Mouse (Mus musculus) stomach, postnatal 0 days (tissue): ENCODE measurements at regions not wholly inside any gene's neighbourhood (a gene's known extent, or its start where the extent isn't known, plus 50 kb on each side); places are given as distances from the start of the nearest gene placed in this dataset.

Experiments
- ATAC-seq: fragments of 200-750 bp; cut with Nextera tagmentation; 2 replicates; pipeline ENCODE4 v1.8.0; 2017; ENCODE audit not compliant: low FRiP score, low TSS enrichment
- DNase-seq: peaks from one replicate; pipeline ENCODE4 v3.0.0-alpha.2; 2016; ENCODE audit warnings: low spot score
- H3K27ac ChIP-seq: fragments of 300-500 bp; sonication (generic); replicated peaks from 2 replicates; pipeline ENCODE4 v1.5.1; 2014; ENCODE audit warnings: mild to moderate bottlenecking, control low read depth
- H3K27me3 ChIP-seq: fragments of 300-500 bp; sonication (generic); 2 replicates; pipeline ENCODE4 v1.6.1; 2014; ENCODE audit warnings: low read length; ENCODE audit not compliant: control insufficient read depth, insufficient read depth
- H3K36me3 ChIP-seq: fragments of 300-500 bp; sonication (generic); 2 replicates; pipeline ENCODE4 v1.6.1; 2014; ENCODE audit warnings: low read length, mixed read lengths; ENCODE audit not compliant: control insufficient read depth, insufficient read depth
- H3K4me1 ChIP-seq: fragments of 300-500 bp; sonication (generic); replicated peaks from 2 replicates; pipeline ENCODE4 v1.6.1; 2014; ENCODE audit warnings: antibody characterized with exemption; ENCODE audit not compliant: control insufficient read depth, insufficient read depth
- H3K4me2 ChIP-seq: fragments of 300-500 bp; sonication (generic); replicated peaks from 2 replicates; pipeline ENCODE4 v1.6.1; 2014; ENCODE audit warnings: low read depth, mild to moderate bottlenecking, control low read depth, moderate library complexity
- H3K4me3 ChIP-seq: fragments of 300-500 bp; sonication (generic); 2 replicates; pipeline ENCODE4 v1.5.1; 2014; ENCODE audit warnings: low read depth, low read length, control low read depth
- H3K9ac ChIP-seq: fragments of 300-500 bp; sonication (generic); 2 replicates; pipeline ENCODE4 v1.6.1; 2014; ENCODE audit warnings: mild to moderate bottlenecking, low read length, control low read depth, mixed read lengths
- H3K9me3 ChIP-seq: fragments of 300-500 bp; sonication (generic); 2 replicates; pipeline ENCODE4 v1.6.1; 2016; ENCODE audit warnings: low read length; ENCODE audit not compliant: control insufficient read depth
- CTCF ChIP-seq: IDR thresholded peaks from 2 replicates; pipeline ENCODE4 v1.5.1; 2016; ENCODE audit warnings: antibody characterized with exemption, low read depth, mild to moderate bottlenecking, moderate library complexity
- EP300 ChIP-seq: optimal IDR thresholded peaks from 2 replicates; pipeline ENCODE3; 2016; ENCODE audit warnings: antibody characterized with exemption
- WGBS: fragments of 180-500 bp; shearing (Covaris S2); extraction: QIAGEN DNeasy Blood & Tissue Kit; methylation state at CpG from one replicate; pipeline ENCODE4 v1.1.7; 2014; 5-methylcytosine and 5-hydroxymethylcytosine counted together

DNA sequence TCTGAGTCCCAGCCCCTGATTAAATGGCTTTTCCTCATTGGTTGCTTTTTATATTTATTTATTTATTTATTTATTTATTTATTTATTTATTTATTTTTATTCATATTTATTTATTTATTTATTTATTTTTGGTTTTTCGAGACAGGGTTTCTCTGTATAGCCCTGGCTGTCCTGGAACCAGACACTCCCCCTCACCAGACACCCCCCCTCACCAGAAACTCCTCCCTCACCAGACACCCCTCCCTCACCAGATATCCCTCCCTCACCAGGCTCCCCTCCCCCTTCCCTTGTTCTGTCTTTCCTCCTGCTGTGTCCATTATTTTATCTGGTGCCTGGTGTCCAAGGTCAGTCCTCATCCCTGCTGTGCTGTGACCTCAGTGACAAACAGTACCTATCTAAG is 134.7 kb upstream of the Slc7a14 start:
- Histone ChIP-seq H3K9me3 (no peaks in the 10 kb centered on the region), H3K27ac (no peak overlapping the region), H3K27me3 (no peaks in the 10 kb centered on the region), H3K9ac (no peak overlapping the region), H3K4me1 (no peaks in the 10 kb centered on the region), H3K36me3 (no peaks in the 10 kb centered on the region), H3K4me2 (no peak overlapping the region), H3K4me3 (no peak overlapping the region)
- no peak for DNase-seq
- TF ChIP-seq CTCF = no peak
- TF ChIP-seq EP300 = no peak
- 91% methylated on average over 1 of the region's 1 CpGs for WGBS
- no peak for ATAC-seq

- H3K36me3 ChIP-seq = no peaks in the 10 kb centered on the region
- H3K4me2 ChIP-seq = no peak overlapping the region
- no peaks in the 10 kb centered on the region for H3K27me3 ChIP-seq
- H3K4me3 ChIP-seq = no peak overlapping the region
- H3K4me1 ChIP-seq = no peaks in the 10 kb centered on the region
- no peaks in the 10 kb centered on the region for H3K9me3 ChIP-seq
- H3K9ac ChIP-seq = no peak overlapping the region
- H3K27ac ChIP-seq = no peak overlapping the region
- WGBS = 74% methylated on average over 7 of the region's 7 CpGs
- DNase-seq = no peak
- no peak for ATAC-seq
- TF ChIP-seq CTCF = no peak
- TF ChIP-seq EP300 = no peak
These were observed 134.1 kb upstream of the Slc7a14 start for GRCm38 (mm10) chr3:31444311-31444710.

DNA sequence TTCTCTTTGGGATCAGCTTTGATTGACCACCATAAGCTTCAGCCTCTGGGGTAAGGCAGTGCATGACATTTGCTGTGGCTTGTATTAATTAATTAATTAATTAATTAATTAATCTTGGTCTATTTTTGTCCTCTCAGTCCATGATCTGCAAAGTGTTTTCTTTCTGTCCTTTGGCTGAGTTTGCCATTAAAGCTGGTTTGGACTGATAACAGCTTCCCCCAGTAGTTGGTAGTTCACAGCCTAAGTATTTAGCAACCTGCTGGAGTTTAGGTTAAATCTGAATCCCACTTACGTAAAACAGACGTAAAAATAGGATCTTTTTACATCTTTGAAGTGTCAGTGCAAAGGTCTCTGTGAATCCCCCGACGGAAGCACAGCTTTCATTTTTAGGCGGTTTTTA is 133.7 kb upstream of the Slc7a14 start:
- Histone ChIP-seq H3K36me3 (no peaks in the 10 kb centered on the region), H3K9me3 (no peaks in the 10 kb centered on the region), H3K4me1 (no peaks in the 10 kb centered on the region), H3K27ac (no peak overlapping the region), H3K27me3 (no peaks in the 10 kb centered on the region), H3K9ac (no peak overlapping the region), H3K4me2 (no peak overlapping the region), H3K4me3 (no peak overlapping the region)
- TF ChIP-seq EP300 (no peak), CTCF (no peak)
- WGBS = 90% methylated on average over 5 of the region's 5 CpGs
- ATAC-seq = no peak
- DNase-seq = no peak

DNA sequence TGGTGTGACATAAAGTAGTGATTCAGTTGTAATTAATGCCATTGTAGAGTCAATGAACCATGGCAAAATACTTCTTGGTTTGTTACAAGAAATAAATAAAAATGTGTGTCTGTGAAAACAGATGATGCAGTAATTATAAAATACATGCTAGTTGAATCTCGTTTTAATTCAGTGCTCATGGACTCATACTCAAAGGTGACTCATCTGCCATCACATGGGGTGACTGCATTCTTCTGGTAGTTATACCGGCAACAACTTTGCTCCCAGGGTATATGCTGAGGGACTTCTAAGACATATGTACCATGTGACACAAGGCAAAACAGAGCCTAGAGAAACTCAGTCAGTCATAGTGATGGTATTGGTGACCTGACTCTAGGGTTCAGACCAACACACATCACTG is 130.1 kb upstream of the Slc7a14 start:
- Histone ChIP-seq H3K4me1 (no peaks in the 10 kb centered on the region), H3K4me2 (no peak overlapping the region), H3K27ac (no peak overlapping the region), H3K9me3 (no peaks in the 10 kb centered on the region), H3K36me3 (no peaks in the 10 kb centered on the region), H3K27me3 (no peaks in the 10 kb centered on the region), H3K9ac (no peak overlapping the region), H3K4me3 (no peak overlapping the region)
- WGBS = 85% methylated on average over 2 of the region's 2 CpGs
- no peak for TF ChIP-seq CTCF
- no peak for TF ChIP-seq EP300
- DNase-seq (no peak), ATAC-seq (no peak)

DNA sequence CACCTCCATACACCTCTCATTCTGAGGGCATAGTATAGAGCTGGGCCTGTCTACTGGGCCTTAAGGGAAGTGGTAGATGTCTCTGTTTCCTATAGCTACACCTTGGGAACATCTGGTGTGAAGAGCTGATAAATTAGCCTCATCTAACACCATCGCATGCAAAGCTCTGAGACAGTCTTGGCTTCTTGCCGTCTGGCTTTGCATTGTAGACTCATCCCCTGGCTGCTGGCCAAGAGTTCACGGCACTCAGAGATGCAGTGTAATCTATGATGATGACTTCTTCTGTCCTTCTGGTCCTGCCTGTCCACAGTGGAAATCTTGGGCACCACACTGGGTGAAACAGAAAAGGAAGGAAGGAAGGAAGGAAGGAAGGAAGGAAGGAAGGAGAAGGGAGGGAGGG is 127.8 kb upstream of the Slc7a14 start:
- Histone ChIP-seq H3K4me3 (no peak overlapping the region), H3K36me3 (no peaks in the 10 kb centered on the region), H3K9ac (no peak overlapping the region), H3K4me2 (no peak overlapping the region), H3K9me3 (no peaks in the 10 kb centered on the region), H3K27me3 (no peaks in the 10 kb centered on the region), H3K4me1 (no peaks in the 10 kb centered on the region), H3K27ac (no peak overlapping the region)
- no peak for DNase-seq
- TF ChIP-seq CTCF (no peak), EP300 (no peak)
- WGBS = 64% methylated on average over 3 of the region's 3 CpGs
- 0 out of 2 replicates have a peak, but pooled peaks have one; percentile 12 for ATAC-seq

DNA sequence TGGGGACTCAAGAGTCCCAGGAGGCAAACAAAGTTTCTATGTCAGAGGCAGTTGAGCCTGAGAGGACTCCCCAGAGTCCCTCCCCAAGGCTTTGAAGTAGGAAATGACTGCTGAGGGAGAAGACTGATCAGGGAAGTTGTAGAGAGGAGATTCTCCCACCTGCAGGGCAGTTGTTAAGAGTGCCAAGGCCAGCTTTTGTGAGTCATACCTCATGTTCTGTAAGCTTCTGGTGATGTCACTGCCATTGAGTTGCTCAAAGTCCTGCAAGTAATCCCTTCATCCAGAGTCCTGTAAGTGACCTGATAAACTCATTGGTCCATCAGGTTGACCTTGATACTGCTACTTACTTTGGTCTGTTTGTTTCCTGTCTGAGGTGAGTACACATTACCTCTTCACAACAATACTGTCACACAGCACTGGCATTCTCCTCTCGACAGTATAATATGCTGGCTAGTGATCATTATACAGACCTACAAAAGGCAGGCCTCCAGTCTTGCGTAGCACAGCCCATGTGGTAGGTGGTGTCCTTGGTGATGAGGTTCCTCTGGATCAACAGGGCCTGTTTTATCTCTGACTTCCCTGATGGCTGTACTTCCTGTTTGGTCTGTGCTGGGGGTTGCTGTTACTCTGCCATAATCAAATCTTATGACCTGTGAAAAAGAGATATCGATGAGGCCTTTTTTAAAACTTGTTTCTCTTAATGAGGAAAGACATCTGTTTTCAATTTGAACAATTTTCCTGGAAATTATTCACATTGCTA is 125.2 kb upstream of the Slc7a14 start:
- TF ChIP-seq EP300 (no peak), CTCF (no peak)
- no peaks in the 10 kb centered on the region for H3K9me3 ChIP-seq
- H3K27ac ChIP-seq = no peak overlapping the region
- H3K4me1 ChIP-seq = no peaks in the 10 kb centered on the region
- H3K4me3 ChIP-seq = no peak overlapping the region
- no peak for DNase-seq
- no peak overlapping the region for H3K4me2 ChIP-seq
- 0 out of 2 replicates have a peak, but pooled peaks have one; percentile 42 for ATAC-seq
- H3K36me3 ChIP-seq = no peaks in the 10 kb centered on the region
- WGBS = 63% methylated on average over 3 of the region's 3 CpGs
- no peaks in the 10 kb centered on the region for H3K27me3 ChIP-seq
- H3K9ac ChIP-seq = no peak overlapping the region
